Mouse (Mus musculus) kidney, adult 11 months (tissue): Measurements from ENCODE around the gene Serpina5.

Experiments used
- DNase-seq: peaks from one replicate; pipeline ENCODE4 v3.0.0; 2022

The Serpina5 gene

DNA sequence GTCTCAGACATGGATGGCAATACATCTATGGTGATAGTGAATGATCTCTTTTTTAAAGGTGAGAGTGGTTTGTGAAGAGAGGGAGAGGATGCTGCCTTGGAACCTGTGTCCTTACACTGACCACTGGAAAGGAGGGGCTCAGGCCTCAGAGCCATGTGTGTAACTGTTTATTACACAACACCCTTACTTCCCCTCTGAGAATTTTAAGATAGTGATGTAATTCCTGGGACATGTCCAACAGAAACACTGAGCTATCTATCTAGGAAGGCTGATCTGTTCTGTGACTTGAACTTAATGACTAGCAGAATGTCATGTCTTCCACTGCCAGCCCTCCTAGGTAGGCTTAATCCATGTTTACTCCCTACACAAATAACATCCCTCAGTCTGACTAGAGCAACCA lies 30.1 kb downstream of the Serpina5 start:
- DNase-seq, result no peak

DNA sequence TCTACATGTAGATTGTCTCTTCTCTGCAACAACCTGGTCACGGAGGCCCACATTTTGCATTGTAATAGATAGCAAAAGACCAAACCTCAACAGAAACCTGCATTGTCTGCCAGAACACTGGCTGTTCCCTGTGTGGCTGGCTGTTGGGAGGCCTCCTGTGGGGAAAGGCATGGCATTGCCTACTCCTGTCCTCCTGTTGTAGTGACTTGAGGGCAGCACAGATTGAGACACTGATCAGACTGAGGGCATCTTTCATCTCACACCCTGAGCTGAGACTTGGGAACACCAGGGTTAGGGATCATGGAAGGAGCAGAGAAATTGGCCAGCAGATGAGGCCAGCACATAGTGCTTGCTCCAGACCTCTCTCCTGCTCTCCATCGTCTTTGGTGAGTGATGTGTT lies 37.3 kb downstream of the Serpina5 start:
- no peak for DNase-seq

DNA sequence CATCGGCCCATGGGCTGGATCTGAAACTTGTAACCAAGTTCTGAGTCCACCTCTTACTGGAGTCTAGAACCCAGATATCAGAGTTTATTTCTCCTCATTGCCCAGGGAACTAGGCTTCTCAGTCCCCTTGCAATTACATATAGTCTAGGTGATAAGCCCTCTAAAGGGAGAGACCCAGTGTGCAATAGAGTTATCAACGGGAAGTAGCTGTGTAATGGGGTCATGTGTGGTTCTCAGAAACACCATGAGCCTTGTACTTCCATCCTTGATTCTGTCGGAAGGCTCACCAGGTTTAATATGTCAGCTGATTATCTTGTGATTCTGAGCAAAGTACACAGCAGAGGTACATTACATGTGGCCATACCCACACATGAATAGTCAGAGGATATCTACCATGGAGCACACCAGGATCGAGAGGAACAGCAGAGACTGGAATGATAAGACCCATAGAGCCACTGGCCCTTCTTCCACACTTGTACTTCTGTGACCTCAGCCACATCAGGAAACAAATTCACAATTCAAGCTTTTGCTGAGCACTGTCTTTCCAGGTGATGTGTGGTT lies 39.7 kb downstream of the Serpina5 start:
- no peak for DNase-seq

DNA sequence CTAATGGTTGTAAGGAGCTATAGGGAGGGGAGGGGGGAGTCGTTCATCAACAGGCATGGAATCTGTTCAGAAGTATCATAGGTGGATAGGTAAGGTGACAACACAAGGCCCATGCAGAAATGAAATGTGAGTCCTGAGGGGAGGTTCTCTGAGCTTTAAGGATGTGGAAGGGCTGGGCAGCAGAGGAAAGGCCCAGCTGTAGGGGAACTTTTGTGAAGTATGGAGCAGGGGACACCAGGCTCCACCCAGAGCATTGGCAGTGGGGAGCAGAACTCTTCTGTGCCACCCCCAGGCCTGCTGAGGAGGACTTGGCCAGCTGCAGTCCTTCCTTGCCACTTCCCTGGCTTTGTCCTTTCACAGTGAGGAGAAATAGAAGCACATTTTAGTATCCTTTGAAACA lies 40.6 kb downstream of the Serpina5 start:
- DNase-seq, result no peak

DNA sequence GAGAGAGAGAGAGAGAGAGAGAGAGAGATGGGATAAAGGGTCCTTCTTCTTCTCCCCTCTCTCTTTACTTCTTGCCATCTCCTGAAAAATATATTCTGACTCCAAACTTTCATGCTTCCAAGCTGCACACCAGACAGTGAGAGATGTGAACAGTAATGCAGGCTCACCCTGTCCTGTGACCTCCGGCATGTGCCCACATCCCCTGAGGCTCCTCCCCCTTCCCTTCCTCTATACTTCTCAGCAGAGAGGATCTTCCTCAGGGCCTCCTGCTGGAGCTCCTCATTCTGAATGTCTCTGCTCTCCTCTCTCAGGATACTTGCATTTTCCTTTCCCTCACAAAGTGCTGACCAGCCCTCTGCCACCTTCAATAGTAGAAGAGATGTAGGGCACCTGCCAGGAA lies 41.5 kb downstream of the Serpina5 start:
- DNase-seq, result no peak

DNA sequence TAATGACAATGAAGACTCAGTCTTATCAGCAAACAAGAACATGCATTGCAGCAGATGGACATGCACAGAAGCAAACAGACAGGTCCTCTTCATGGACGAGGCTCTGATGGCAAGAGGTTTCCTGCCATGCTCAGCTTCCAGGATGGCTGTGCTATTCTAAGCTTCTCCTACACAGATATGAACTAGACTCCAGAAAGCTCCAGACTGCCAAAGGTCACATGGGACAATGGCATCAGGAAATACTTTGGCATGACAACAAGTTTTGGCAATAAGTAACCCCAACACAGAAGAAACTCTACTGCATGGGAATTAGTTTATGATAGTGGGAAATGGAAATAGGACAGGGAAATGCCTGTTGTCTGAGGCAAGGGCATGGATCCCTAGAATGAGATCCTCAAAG lies 42.4 kb downstream of the Serpina5 start:
- DNase-seq, result no peak

DNA sequence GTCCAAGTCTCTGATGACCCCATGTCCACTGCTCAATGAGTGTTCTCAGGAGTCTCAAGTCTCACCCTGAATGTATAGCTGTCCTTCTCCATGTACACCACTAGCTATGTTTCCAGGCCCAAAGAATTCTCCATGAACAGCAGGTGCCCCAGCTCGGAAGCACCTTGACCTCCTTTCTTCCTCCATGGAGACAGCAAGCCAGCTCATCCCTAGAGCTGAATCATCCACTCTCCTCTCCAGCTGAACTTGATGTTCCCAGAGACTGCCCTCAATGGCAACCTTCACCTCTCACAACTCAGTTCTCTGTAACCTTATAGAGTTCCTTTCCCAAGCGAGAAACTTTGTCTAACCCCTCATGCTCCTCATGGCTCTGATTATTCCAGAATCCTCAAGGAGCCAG lies 44.7 kb downstream of the Serpina5 start:
- DNase-seq, result no peak

DNA sequence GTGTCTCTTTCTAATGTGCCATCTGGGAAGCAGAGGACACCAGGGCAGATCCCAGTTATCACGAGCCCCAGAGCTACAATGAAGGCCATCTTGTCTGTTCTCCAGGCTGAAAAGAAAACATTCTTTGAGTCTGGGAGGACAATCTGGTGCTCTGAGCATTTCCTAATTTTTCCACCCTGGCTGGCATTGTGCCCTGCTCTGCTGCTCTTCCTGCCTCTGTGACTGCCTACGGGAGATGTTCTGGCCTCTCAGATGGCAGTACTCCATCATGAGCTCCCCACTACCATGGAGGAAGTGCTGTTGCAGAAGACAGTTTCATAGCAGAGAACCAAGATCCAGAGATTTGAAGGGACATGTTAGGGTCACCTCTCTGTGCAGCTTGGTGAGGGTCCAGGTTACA lies 51.1 kb downstream of the Serpina5 start:
- no peak for DNase-seq

DNA sequence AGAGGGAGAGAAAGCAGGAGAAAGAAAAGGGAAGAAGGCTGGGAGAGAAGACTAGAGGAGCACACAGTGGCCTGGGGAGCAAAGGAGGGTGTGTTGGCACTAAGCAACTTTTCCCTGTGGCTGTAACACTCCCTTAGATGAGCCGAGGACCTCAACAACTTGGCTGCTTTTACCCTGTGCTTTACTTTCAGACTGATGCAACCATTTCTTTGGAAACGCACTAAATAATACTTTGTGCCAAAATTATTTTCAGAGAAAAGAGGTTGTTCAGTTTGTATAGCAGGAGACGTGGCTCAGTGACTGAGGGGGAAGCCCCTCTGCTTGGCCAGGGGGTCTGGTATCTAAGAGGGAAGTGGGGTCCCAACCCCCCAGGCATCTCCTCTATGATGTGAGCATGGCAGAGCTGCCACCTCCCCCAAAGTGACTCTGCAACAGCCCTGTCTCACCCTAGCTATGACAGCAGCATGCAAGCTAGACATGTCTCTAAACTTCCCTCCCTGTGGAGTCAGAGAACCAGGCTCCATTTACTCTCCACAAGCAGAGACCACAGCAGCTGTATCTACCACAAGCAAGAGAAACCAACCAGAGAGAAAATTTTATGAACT lies 52.2 kb downstream of the Serpina5 start:
- no peak for DNase-seq

DNA sequence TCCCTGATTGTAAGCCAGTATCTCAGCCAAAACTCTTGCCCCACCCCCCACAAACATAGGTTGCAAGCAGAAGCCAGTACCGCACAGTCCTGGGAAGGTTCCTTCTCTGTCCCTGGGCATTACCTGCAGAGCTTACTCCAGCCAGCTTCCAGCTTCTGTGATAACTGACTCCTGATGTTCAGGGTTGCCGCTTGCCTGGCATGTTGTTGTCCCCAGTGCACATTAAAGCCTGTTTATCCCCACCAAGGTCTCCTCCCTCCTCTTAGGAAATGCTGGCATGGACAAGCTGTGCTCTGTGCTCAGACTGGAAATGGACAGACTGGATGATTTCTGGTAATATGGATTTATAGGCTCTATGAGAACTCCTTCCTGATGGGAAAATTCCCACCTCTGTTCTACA lies 52.7 kb downstream of the Serpina5 start, which contains the start of gene Serpina3c:
Gene Serpina3c, minus strand, starts transcription at position 215 of the 400 bp plus-strand sequence.
- DNase-seq, result no peak
